Mouse (Mus musculus): ENCODE data around the gene Cnn2. TPM values are rescaled to one million over a fixed set of nuclear protein-coding genes. Genes with fewer than 3 reads are reported as not detected.
"Not testable (repeated sequence)": the region's sequence is repeated elsewhere in the genome, so short reads cannot be mapped to it uniquely, and the experiment has no call there.

The Cnn2 gene
- total RNA-seq, 1 experiment, result 159 TPM

DNA sequence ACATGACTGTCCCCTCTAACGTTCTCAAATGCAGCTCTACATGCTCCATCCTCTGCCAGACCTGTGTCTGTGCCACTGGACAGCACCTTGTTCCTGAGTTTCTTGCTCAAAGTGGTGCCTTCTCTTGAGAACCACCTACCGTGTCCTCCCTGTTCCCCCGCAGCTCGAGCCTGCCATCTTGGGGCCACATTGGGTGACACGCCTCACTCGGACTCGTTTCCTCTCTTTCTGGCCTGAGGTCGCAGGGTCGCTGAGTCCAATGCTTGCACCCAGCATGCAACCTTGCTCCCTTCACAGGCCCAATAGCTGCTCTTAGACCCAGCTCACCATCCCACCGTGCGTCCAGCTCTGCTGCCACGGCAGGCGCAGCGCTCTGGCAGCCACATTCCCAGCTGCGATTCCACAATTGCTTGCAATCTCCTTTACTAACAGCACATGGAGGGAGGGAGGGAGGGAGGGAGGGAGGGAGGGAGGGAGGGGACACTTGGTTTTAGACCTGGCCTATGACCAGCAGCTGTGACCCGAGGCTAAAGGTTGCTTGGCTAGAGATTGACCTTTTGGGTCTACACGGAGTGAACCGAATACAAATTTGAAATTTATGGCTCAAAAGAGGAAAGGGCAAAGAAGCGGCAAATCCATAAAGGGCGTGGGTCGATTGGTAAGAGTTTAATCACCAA, 30.1 kb upstream of the Cnn2 start:
- Histone ChIP-seq H3K4me1 (ENCODE audit: control insufficient read depth in 2 of 2, insufficient read depth in 2 of 2, low read length in 2 of 2, poor library complexity in 1 of 2) (peaks cover 2 to 25% of the 10 kb centered on the region in 2 experiments; a peak in 2 of 4 replicates), H3K36me3 (ENCODE audit: control insufficient read depth, insufficient read depth, low read length, poor library complexity, severe bottlenecking) (peaks cover 16% of the 10 kb centered on the region), H3K4me3 (ENCODE audit: insufficient read depth in 1 of 2, low read depth in 1 of 2, low read length in 2 of 2, poor library complexity in 1 of 2, severe bottlenecking in 1 of 2) (0 out of 4 replicates have a peak overlapping the region, but pooled peaks of 1 of the 2 experiments have one; percentile 1), H3K27ac (ENCODE audit: insufficient read depth, low read depth, low read length, poor library complexity, severe bottlenecking) (no peak overlapping the region), H3K9ac (ENCODE audit: insufficient read depth, low read depth, low read length, poor library complexity, severe bottlenecking) (peak overlapping the region; percentile 51; the same call in 1 of the 2 replicates), H3K9me3 (ENCODE audit: control insufficient read depth, insufficient read depth, low read depth, low read length) (no peaks in the 10 kb centered on the region)
- peak; percentile 78 for DNase-seq (ENCODE audit: low read depth, low spot score)
- in situ Hi-C loops (cut with MboI; ENCODE audit: low sequenced_read_pairs in 2 of 2, unreplicated experiment in 2 of 2), result no loop called here
- no peak for TF ChIP-seq ZNF384 (IDR thresholded peaks at IDR 0.05; ENCODE audit: low read depth, low read length)
- peak; percentile 65 for TF ChIP-seq ZC3H11A (IDR thresholded peaks at IDR 0.05; ENCODE audit: borderline replicate concordance, low read depth, low read length)
- no peak for TF ChIP-seq HCFC1 (IDR thresholded peaks at IDR 0.05; ENCODE audit: borderline replicate concordance, insufficient read depth, low read length)
- no peak for TF ChIP-seq MAFK (IDR thresholded peaks at IDR 0.05; ENCODE audit: insufficient read depth, low read depth, low read length)
- TF ChIP-seq CHD2 (IDR thresholded peaks at IDR 0.05; ENCODE audit: low read depth, low read length), result no peak

DNA sequence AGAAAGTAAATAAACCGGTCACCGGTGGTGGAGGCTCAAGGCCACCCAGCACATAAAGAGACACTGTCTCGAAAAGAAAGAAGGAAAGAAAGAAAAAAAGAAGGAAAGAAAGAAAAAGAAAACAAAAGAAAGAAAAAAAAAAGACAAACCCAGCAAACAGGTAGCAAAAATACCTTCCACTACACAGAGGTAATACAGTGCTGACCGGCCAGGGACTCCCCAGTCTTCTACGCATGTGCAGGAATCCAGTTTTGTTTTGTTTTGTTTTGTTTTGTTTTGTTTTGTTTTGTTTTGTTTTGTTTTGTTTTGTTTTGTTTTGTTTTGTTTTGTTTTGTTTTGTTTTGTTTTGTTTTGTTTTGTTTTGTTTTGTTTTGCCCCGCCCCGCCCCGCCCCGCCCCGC, 29.0 kb upstream of the Cnn2 start:
- DNase-seq (ENCODE audit: low read depth, low spot score); H3K27ac ChIP-seq (ENCODE audit: insufficient read depth, low read depth, low read length, poor library complexity, severe bottlenecking); H3K9ac ChIP-seq (ENCODE audit: insufficient read depth, low read depth, low read length, poor library complexity, severe bottlenecking); H3K4me3 ChIP-seq (ENCODE audit: insufficient read depth in 1 of 2, low read depth in 1 of 2, low read length in 2 of 2, poor library complexity in 1 of 2, severe bottlenecking in 1 of 2); in situ Hi-C loops (cut with MboI; ENCODE audit: low sequenced_read_pairs in 2 of 2, unreplicated experiment in 2 of 2); H3K9me3 ChIP-seq (ENCODE audit: control insufficient read depth, insufficient read depth, low read depth, low read length): not testable (repeated sequence)
- H3K4me1 ChIP-seq (ENCODE audit: control insufficient read depth in 2 of 2, insufficient read depth in 2 of 2, low read length in 2 of 2, poor library complexity in 1 of 2), result peaks cover 2 to 25% of the 10 kb centered on the region in 2 experiments; a peak in 2 of 4 replicates
- H3K36me3 ChIP-seq (ENCODE audit: control insufficient read depth, insufficient read depth, low read length, poor library complexity, severe bottlenecking), result peaks cover 25% of the 10 kb centered on the region

DNA sequence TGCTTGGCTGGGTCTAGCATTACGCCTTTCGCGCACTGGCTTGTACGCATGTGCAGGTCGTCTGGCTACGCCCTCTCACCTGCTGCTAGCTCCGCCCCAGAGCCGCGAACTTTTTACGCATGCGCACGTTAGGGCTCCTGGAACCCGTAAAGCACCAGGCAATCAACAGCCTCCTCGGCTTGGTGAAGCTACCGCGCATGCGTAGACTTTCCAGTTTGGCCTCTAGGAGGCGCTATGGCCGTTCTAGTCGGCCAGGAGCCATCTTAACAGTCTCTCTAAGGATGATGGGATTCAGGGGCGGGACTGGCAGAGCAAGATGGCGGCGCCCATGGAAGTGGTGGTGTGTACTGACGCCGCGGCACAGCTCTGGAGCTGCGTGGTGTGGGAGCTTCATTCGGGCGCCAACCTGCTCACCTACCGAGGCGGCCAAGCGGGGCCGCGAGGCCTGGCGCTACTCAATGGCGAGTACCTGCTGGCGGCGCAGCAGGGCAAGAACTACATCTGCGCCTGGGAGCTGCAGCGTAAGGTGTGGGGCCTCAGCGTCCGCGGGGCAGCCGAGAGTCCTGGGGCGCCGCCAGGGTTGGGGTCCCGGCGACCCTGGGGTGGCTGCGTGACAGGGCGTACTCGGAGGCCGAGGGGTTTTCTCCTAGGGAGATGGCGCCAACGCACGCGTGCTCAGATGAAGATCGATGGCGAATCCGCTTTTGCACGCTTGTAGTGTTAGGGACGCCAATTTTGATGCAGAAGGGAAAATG, 28.4 kb upstream of the Cnn2 start, which contains the start of gene Wdr18:
Gene Wdr18, plus strand, starts transcription at position 306 of the 755 bp plus-strand sequence.
- Histone ChIP-seq H3K4me1 (ENCODE audit: control insufficient read depth in 2 of 2, insufficient read depth in 2 of 2, low read length in 2 of 2, poor library complexity in 1 of 2) (peaks cover 2 to 24% of the 10 kb centered on the region in 2 experiments; a peak in 2 of 4 replicates), H3K9ac (ENCODE audit: insufficient read depth, low read depth, low read length, poor library complexity, severe bottlenecking) (peak within 1 kb of the TSS; percentile 93), H3K27ac (ENCODE audit: insufficient read depth, low read depth, low read length, poor library complexity, severe bottlenecking) (peak within 1 kb of the TSS; percentile 34; the same call in 1 of the 2 replicates), H3K36me3 (ENCODE audit: control insufficient read depth, insufficient read depth, low read length, poor library complexity, severe bottlenecking) (peaks cover 31% of the 10 kb centered on the region), H3K9me3 (ENCODE audit: control insufficient read depth, insufficient read depth, low read depth, low read length) (no peaks in the 10 kb centered on the region), H3K4me3 (ENCODE audit: insufficient read depth in 1 of 2, low read depth in 1 of 2, low read length in 2 of 2, poor library complexity in 1 of 2, severe bottlenecking in 1 of 2) (peak within 1 kb of the TSS; percentile 86 to 94)
- in situ Hi-C loops (cut with MboI; ENCODE audit: low sequenced_read_pairs in 2 of 2, unreplicated experiment in 2 of 2), result no loop called here
- TF ChIP-seq ZNF384 (IDR thresholded peaks at IDR 0.05; ENCODE audit: low read depth, low read length) (no peak), HCFC1 (IDR thresholded peaks at IDR 0.05; ENCODE audit: borderline replicate concordance, insufficient read depth, low read length) (peak; percentile 85), ZC3H11A (IDR thresholded peaks at IDR 0.05; ENCODE audit: borderline replicate concordance, low read depth, low read length) (peak; percentile 27; the same call in 1 of the 2 replicates), CHD2 (IDR thresholded peaks at IDR 0.05; ENCODE audit: low read depth, low read length) (no peak), MAFK (IDR thresholded peaks at IDR 0.05; ENCODE audit: insufficient read depth, low read depth, low read length) (no peak)
- peak; percentile 100 for DNase-seq (ENCODE audit: low read depth, low spot score)

DNA sequence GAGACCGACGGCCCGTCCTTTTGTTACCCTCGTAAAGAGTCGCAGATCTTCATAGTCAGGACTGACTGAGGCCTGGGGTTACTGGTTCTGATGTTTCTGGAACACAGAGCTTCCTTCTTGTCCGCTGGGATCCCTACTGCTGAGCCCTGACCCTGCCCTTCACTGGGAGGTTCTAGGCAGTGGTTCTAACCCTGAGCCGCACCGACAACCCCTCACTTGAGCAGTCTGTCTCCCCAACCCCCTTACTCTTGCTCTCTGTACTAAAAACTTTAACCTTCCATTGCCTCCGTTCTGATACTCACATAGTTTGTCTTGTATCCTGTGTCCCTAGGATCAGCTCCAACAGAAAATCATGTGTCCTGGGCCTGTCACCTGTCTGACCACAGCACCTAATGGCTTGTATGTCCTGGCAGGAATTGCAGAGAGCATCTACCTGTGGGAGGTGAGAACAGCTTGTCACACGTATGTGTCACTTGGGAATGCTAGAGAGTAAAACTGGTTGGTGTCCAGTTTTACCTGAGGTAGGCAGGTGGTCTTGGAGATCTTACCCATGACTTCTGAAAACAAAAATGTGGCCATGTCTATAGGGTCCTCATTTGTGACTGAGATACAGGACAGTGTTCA, 27.6 kb upstream of the Cnn2 start:
- Histone ChIP-seq H3K9ac (ENCODE audit: insufficient read depth, low read depth, low read length, poor library complexity, severe bottlenecking) (peak overlapping the region; percentile 93), H3K4me3 (ENCODE audit: insufficient read depth in 1 of 2, low read depth in 1 of 2, low read length in 2 of 2, poor library complexity in 1 of 2, severe bottlenecking in 1 of 2) (peak overlapping the region; percentile 86 to 94), H3K27ac (ENCODE audit: insufficient read depth, low read depth, low read length, poor library complexity, severe bottlenecking) (no peak overlapping the region), H3K4me1 (ENCODE audit: control insufficient read depth in 2 of 2, insufficient read depth in 2 of 2, low read length in 2 of 2, poor library complexity in 1 of 2) (peaks cover 2 to 18% of the 10 kb centered on the region in 2 experiments; a peak in 2 of 4 replicates), H3K9me3 (ENCODE audit: control insufficient read depth, insufficient read depth, low read depth, low read length) (no peaks in the 10 kb centered on the region), H3K36me3 (ENCODE audit: control insufficient read depth, insufficient read depth, low read length, poor library complexity, severe bottlenecking) (peaks cover 38% of the 10 kb centered on the region)
- in situ Hi-C loops (cut with MboI; ENCODE audit: low sequenced_read_pairs in 2 of 2, unreplicated experiment in 2 of 2), result no loop called here
- no peak for DNase-seq (ENCODE audit: low read depth, low spot score)
- no peak for TF ChIP-seq ZC3H11A (IDR thresholded peaks at IDR 0.05; ENCODE audit: borderline replicate concordance, low read depth, low read length)
- no peak for TF ChIP-seq MAFK (IDR thresholded peaks at IDR 0.05; ENCODE audit: insufficient read depth, low read depth, low read length)
- TF ChIP-seq CHD2 (IDR thresholded peaks at IDR 0.05; ENCODE audit: low read depth, low read length), result no peak
- TF ChIP-seq ZNF384 (IDR thresholded peaks at IDR 0.05; ENCODE audit: low read depth, low read length), result no peak
- TF ChIP-seq HCFC1 (IDR thresholded peaks at IDR 0.05; ENCODE audit: borderline replicate concordance, insufficient read depth, low read length), result no peak

Measured in ES-E14 (cell line).